Mouse (Mus musculus): ENCODE data around the gene Pim1. TPM values are rescaled to one million over a fixed set of nuclear protein-coding genes. Genes with fewer than 3 reads are reported as not detected.

Gene Pim1
- polyA plus RNA-seq (2017; shearing (Covaris generic)) = 10 to 100 TPM; 30.6 to 96.0 TPM

GRCm38 (mm10) chr17:29490713-29491581, at the start of gene Pim1:
Gene Pim1, plus strand, starts transcription at chr17:29490753.

Other genes starting within 250 kb of the Pim1 start
- 100 to 1,000 TPM in 1 of 2 experiments, 10 to 100 TPM in 1; 88.1 to 114 TPM for gene Ppil1, start 226.6 kb upstream of the Pim1 start, polyA plus RNA-seq (2017; shearing (Covaris generic))
- 100 to 1,000 TPM; 118 to 172 TPM for gene BC004004, start 222.0 kb upstream of the Pim1 start, polyA plus RNA-seq (2017; shearing (Covaris generic))
- gene Pi16, start 173.1 kb upstream of the Pim1 start, polyA plus RNA-seq (2017; shearing (Covaris generic)) = under 1 TPM in 1 of 2 experiments, not detected in 1; 0.10 TPM
- gene Mtch1, start 142.8 kb upstream of the Pim1 start, polyA plus RNA-seq (2017; shearing (Covaris generic)) = 100 to 1,000 TPM; 122 to 156 TPM
- 1 to 10 TPM; 3.5 to 4.1 TPM for gene Fgd2, start 129.8 kb upstream of the Pim1 start, polyA plus RNA-seq (2017; shearing (Covaris generic))
- gene Gm17657, start 58.9 kb downstream of the Pim1 start, polyA plus RNA-seq (2017; shearing (Covaris generic)) = under 1 TPM in 1 of 2 experiments, not detected in 1; 0.18 TPM
- gene Tbc1d22b, start 59.0 kb downstream of the Pim1 start, polyA plus RNA-seq (2017; shearing (Covaris generic)) = 10 to 100 TPM; 25.8 to 39.1 TPM
- gene Tmem217, start 61.6 kb downstream of the Pim1 start, polyA plus RNA-seq (2017; shearing (Covaris generic)) = 1 to 10 TPM; 3.3 to 3.8 TPM
- 10 to 100 TPM; 45.6 to 50.4 TPM for gene Rnf8, start 124.0 kb downstream of the Pim1 start, polyA plus RNA-seq (2017; shearing (Covaris generic))
- gene Gm28043, start 124.1 kb downstream of the Pim1 start, polyA plus RNA-seq (2017; shearing (Covaris generic)) = 1 to 10 TPM; 4.9 to 6.2 TPM
- gene Cmtr1, start 169.8 kb downstream of the Pim1 start, polyA plus RNA-seq (2017; shearing (Covaris generic)) = 100 to 1,000 TPM; 173 to 197 TPM
- gene Ccdc167, start 226.3 kb downstream of the Pim1 start, polyA plus RNA-seq (2017; shearing (Covaris generic)) = 1 to 10 TPM; 6.4 to 7.0 TPM